Mouse (Mus musculus) intestine, embryonic 16.5 days (tissue): Measurements from ENCODE around the gene Hcn1. TPM values are rescaled to one million over a fixed set of nuclear protein-coding genes. Genes with fewer than 3 reads are reported as not detected.

ENCODE experiments used
- ATAC-seq: fragments of 200-750 bp; cut with Nextera tagmentation; 2 replicates; pipeline ENCODE4 v1.8.0; 2017; ENCODE audit warnings: moderate TSS enrichment, moderate library complexity
- H3K27ac ChIP-seq: fragments of 300-500 bp; sonication (generic); 2 replicates; pipeline ENCODE4 v1.5.1; 2014; ENCODE audit warnings: mild to moderate bottlenecking, low read length
- H3K27me3 ChIP-seq: fragments of 300-500 bp; sonication (generic); replicated peaks from 2 replicates; pipeline ENCODE4 v1.6.1; 2014; ENCODE audit warnings: low read length, control low read depth, mixed read lengths; ENCODE audit not compliant: control insufficient read depth, insufficient read depth
- H3K36me3 ChIP-seq: fragments of 300-500 bp; sonication (generic); 2 replicates; pipeline ENCODE4 v1.6.1; 2014; ENCODE audit warnings: low read length, control low read depth; ENCODE audit not compliant: control insufficient read depth, insufficient read depth
- H3K4me1 ChIP-seq: fragments of 300-500 bp; sonication (generic); 2 replicates; pipeline ENCODE4 v1.6.1; 2014; ENCODE audit warnings: low read length, control low read depth, mixed read lengths; ENCODE audit not compliant: control insufficient read depth, insufficient read depth
- H3K4me2 ChIP-seq: fragments of 300-500 bp; sonication (generic); 2 replicates; pipeline ENCODE4 v1.6.1; 2014; ENCODE audit warnings: low read depth, low read length, control low read depth
- H3K4me3 ChIP-seq: fragments of 300-500 bp; sonication (generic); 2 replicates; pipeline ENCODE4 v1.5.1; 2014; ENCODE audit warnings: mild to moderate bottlenecking, low read length
- H3K9ac ChIP-seq: fragments of 300-500 bp; sonication (generic); 2 replicates; pipeline ENCODE4 v1.6.1; 2014; ENCODE audit warnings: low read depth, low read length
- H3K9me3 ChIP-seq: fragments of 300-500 bp; sonication (generic); 2 replicates; pipeline ENCODE4 v1.6.1; 2016; ENCODE audit warnings: low read length, control low read depth; ENCODE audit not compliant: control insufficient read depth
- WGBS: fragments of 180-500 bp; shearing (Covaris S2); extraction: QIAGEN DNeasy Blood & Tissue Kit; methylation state at CpG from one replicate; pipeline ENCODE4 v1.1.7; 2014; 5-methylcytosine and 5-hydroxymethylcytosine counted together
- polyA plus RNA-seq: library from polyadenylated mRNA; unstranded; fragments of >200 nt; fragmentation: Nextera tagmentation; extraction: Ambion mirVana; gene quantifications from 2 replicates; pipeline ENCODE4 v1.2.1, GENCODE M21; 2015

The Hcn1 gene
- polyA plus RNA-seq, 1 experiment from 2014 or later, result 0.02 TPM

DNA sequence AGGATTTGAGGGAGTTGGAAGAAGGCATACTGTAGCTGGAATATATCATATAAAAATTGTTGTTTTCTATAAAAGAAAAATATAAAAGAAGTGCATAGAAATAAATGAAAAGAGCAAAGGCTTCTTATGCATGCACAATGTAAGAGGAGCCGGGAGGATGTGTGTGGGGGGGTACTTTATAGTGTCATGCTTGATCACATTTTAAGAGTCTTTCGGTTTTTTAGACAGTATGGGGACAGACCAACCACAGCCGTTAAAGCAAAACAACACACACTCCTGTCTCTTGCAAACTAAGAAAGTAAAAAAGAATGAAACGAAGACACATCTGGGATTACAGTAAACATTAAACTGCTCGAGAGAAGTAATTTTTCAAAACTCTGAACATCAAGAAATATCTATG is 290.0 kb downstream of the Hcn1 start:
- ATAC-seq, result no peak
- Histone ChIP-seq H3K27ac (no peak overlapping the region), H3K4me2 (no peak overlapping the region), H3K9me3 (no peaks in the 10 kb centered on the region), H3K4me1 (no peaks in the 10 kb centered on the region), H3K4me3 (no peak overlapping the region), H3K27me3 (no peaks in the 10 kb centered on the region), H3K36me3 (no peaks in the 10 kb centered on the region), H3K9ac (no peak overlapping the region)
- 78% methylated on average over 5 of the region's 5 CpGs for WGBS

DNA sequence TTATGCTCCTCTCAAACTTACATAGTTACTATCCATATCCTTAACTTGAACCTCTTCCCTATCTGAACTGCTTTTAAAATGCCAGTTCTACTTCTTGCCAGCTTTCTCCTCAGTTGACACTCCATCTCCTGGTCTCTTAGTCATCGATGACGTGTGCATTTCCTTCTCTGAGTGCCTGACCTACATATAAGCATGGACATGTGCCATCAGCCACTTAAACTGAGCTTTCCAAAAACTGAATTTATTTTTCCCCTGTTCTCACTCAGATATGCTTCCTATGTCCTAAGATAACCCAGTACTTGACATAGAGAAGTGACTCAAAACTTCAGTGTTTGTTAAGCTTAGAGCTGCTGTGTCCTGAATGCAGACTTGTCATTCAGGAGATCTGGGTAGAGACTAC is 295.9 kb downstream of the Hcn1 start:
- H3K27me3 ChIP-seq, result no peaks in the 10 kb centered on the region
- no peak overlapping the region for H3K4me2 ChIP-seq
- no peaks in the 10 kb centered on the region for H3K36me3 ChIP-seq
- no peak overlapping the region for H3K4me3 ChIP-seq
- no peaks in the 10 kb centered on the region for H3K4me1 ChIP-seq
- H3K9ac ChIP-seq, result no peak overlapping the region
- no peak for ATAC-seq
- no peak overlapping the region for H3K27ac ChIP-seq
- H3K9me3 ChIP-seq, result no peaks in the 10 kb centered on the region
- WGBS, result 65% methylated on average over 2 of the region's 2 CpGs

DNA sequence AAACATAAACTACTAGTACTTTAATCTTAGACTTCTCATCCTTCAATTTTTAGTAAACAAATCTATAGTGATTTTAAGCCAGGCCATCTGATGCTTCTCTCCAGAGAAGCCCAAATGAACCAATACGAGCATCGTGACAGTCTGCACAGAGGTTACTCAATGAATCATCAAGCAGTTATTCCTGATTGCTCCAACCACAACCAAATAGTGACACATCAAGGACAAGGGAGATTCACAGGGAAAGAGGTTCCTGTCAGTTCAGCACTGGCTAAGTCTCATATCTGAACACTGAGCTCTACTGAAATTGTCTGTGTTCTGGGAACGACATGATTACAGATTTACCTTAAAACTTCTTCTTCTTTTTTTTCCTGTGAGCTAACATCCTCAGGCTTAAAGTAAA is 305.7 kb downstream of the Hcn1 start:
- no peak overlapping the region for H3K4me2 ChIP-seq
- H3K4me1 ChIP-seq, result no peaks in the 10 kb centered on the region
- no peaks in the 10 kb centered on the region for H3K9me3 ChIP-seq
- WGBS, result 88% methylated on average over 3 of the region's 3 CpGs
- H3K36me3 ChIP-seq, result no peaks in the 10 kb centered on the region
- ATAC-seq, result no peak
- no peaks in the 10 kb centered on the region for H3K27me3 ChIP-seq
- H3K27ac ChIP-seq, result no peak overlapping the region
- no peak overlapping the region for H3K9ac ChIP-seq
- no peak overlapping the region for H3K4me3 ChIP-seq

DNA sequence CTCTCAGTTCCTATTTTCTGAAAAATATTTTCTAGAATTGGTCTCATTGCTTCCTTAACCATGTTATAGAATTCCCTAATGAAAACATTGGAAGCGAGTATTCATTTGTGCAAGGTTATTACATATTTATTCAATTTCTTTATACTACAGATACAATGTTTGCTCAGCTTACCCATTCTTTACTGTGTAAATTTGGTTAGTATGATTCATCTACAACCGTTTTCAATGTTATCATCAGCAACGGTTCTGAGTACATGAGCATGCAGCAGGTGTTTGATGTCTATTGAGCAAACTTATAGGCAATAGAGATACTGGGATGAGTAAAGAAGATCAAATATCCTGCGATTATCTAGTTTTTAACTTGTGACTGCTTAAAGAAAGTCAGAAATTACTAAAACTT is 327.6 kb downstream of the Hcn1 start:
- 62% methylated on average over 4 of the region's 4 CpGs for WGBS
- no peaks in the 10 kb centered on the region for H3K9me3 ChIP-seq
- H3K4me1 ChIP-seq, result no peaks in the 10 kb centered on the region
- no peak overlapping the region for H3K27ac ChIP-seq
- ATAC-seq, result no peak
- no peak overlapping the region for H3K4me3 ChIP-seq
- no peak overlapping the region for H3K9ac ChIP-seq
- no peaks in the 10 kb centered on the region for H3K27me3 ChIP-seq
- H3K4me2 ChIP-seq, result no peak overlapping the region
- no peaks in the 10 kb centered on the region for H3K36me3 ChIP-seq

DNA sequence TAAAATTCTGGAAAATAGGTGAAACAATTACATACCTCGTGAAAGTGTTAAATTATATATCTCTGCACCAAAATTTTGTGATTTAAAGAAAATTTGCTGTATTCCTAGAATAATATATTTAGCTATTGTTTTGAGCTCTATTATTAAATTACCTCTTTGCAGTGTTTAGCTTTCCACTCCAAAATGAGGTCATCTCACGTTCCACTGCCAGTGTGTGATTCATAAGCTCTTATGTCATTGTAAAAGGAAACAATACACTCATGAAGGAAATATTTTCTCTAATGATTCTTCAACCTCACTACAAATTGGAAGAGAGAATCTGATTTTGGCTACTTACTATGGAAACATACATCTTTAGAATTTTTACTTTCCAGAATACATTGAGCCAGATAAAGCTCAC is 329.6 kb downstream of the Hcn1 start:
- Histone ChIP-seq H3K4me1 (no peaks in the 10 kb centered on the region), H3K36me3 (no peaks in the 10 kb centered on the region), H3K9me3 (no peaks in the 10 kb centered on the region), H3K27me3 (no peaks in the 10 kb centered on the region), H3K27ac (no peak overlapping the region), H3K4me3 (no peak overlapping the region), H3K4me2 (no peak overlapping the region), H3K9ac (no peak overlapping the region)
- WGBS, result 66% methylated on average over 2 of the region's 2 CpGs
- no peak for ATAC-seq

DNA sequence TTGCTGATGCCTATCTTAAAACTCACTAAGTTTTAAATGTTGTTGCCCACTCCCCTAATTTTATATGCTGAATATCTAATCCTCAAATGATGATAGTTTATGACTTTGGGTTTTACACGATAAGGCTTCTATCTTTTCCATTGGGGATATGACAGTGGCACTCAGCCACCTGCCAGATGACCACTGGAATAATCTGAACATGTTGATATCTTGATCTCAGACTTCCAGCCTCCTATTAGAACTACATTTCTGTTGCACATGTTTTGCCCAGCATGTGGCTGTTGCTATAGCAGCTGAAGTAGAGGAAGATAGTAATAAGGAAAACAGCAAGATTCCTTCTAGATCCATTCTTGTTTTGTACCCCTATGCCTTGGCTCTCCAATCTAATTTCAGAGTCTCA is 336.6 kb downstream of the Hcn1 start:
- Histone ChIP-seq H3K4me3 (no peak overlapping the region), H3K36me3 (no peaks in the 10 kb centered on the region), H3K9me3 (no peaks in the 10 kb centered on the region), H3K4me1 (no peaks in the 10 kb centered on the region), H3K27me3 (no peaks in the 10 kb centered on the region), H3K9ac (no peak overlapping the region), H3K4me2 (no peak overlapping the region), H3K27ac (no peak overlapping the region)
- ATAC-seq, result no peak
- WGBS, result 75% methylated on average over 1 of the region's 1 CpGs

DNA sequence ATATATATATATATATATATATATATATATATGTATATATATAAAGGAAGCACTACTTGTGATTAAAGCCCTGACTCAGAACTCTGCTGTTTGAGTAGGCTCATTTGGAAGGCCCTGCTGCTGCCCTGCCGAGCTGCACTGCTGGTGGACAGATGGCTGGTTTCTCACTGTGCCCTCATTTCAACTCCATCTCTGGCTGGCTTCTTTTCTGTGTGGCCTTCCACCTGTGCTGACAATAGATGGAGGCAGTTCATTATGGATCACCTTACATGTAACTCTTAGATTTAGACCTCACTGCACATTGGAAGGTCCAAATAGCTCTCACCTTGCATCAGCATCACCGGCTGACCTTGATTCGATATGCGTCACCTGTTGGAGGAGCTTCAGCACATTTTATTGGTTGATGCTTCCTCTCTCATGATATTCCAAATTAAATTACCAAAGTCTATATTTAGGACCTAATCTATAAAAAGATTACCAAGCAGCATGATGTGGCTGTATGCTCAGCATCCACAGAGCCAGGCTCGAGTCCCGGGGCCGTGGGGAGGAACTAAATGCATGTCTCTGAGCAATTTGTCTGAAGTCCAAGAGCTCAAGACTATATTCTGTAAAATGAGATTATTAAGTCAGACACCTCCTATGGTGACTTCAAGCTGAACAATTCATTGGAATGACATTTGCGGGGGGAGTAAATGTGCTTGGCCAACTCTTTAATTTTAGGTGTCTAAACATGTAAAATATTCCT is 338.6 kb downstream of the Hcn1 start:
- WGBS, result 89% methylated on average over 8 of the region's 8 CpGs
- H3K4me2 ChIP-seq, result no peak overlapping the region
- ATAC-seq, result no peak
- no peak overlapping the region for H3K4me3 ChIP-seq
- H3K36me3 ChIP-seq, result no peaks in the 10 kb centered on the region
- no peaks in the 10 kb centered on the region for H3K27me3 ChIP-seq
- H3K9ac ChIP-seq, result no peak overlapping the region
- H3K27ac ChIP-seq, result no peak overlapping the region
- no peaks in the 10 kb centered on the region for H3K9me3 ChIP-seq
- no peaks in the 10 kb centered on the region for H3K4me1 ChIP-seq

DNA sequence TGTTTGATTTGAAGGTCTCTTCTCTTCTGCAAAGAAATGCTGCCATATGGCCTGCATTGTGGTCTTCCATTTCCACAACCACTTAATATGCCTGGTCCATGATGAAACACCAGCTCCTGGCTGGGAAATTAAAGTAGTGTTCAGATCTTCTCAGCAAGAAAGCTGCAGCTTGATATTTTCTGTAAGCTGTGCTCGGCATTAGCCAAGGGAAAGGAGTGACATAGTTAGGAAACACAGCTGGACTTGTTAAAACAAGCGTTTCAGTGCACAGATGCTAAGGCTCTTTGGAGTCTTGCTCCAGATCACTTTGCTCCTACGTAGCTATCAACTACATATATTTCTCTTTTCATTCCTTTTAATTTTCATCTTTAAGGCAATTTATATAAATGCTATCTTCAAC is 344.7 kb downstream of the Hcn1 start:
- no peak overlapping the region for H3K4me2 ChIP-seq
- H3K4me1 ChIP-seq, result no peaks in the 10 kb centered on the region
- no peak overlapping the region for H3K9ac ChIP-seq
- no peaks in the 10 kb centered on the region for H3K9me3 ChIP-seq
- no peaks in the 10 kb centered on the region for H3K36me3 ChIP-seq
- no peak for ATAC-seq
- no peaks in the 10 kb centered on the region for H3K27me3 ChIP-seq
- H3K4me3 ChIP-seq, result no peak overlapping the region
- WGBS, result 73% methylated on average over 3 of the region's 3 CpGs
- no peak overlapping the region for H3K27ac ChIP-seq

DNA sequence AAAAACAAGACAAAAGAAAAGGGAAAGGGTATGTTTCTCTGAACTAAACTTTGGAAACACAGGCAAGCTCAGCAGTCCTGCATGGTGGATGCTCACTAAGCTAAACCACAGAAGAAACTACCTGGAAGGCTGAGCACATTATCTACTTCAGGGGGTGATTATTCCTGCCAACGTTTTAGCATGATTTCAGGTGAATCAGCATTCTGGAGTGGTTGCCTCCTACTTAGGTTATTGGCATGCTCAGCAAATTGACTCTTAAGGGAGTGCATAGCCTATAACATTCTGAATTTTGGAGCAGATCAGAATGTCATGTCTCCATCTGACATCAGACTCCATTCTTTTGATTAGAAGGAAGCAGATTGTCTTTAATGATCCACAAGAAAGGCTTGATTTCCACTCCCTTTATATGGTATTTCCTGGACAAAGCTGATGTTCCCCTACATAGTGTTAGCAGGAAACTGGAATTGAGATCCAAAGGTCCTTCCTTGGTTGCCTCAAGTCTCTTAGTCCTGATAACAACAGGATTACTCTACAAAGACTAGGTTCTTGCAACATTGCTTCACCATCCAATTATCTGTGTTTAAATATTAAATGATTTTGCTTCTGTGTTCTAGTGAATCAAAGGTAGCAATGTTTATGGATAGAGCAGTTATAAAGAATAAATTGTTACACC is 345.7 kb downstream of the Hcn1 start:
- H3K4me3 ChIP-seq, result no peak overlapping the region
- no peak overlapping the region for H3K9ac ChIP-seq
- H3K27ac ChIP-seq, result no peak overlapping the region
- WGBS, result 31% methylated on average over 1 of the region's 1 CpGs
- H3K9me3 ChIP-seq, result no peaks in the 10 kb centered on the region
- H3K27me3 ChIP-seq, result no peaks in the 10 kb centered on the region
- H3K4me2 ChIP-seq, result no peak overlapping the region
- H3K4me1 ChIP-seq, result no peaks in the 10 kb centered on the region
- ATAC-seq, result peak; percentile 87
- H3K36me3 ChIP-seq, result no peaks in the 10 kb centered on the region
